Mouse (Mus musculus): ENCODE data around the gene Mtg1. TPM values are rescaled to one million over a fixed set of nuclear protein-coding genes. Genes with fewer than 3 reads are reported as not detected.
"Not testable (repeated sequence)": the region's sequence is repeated elsewhere in the genome, so short reads cannot be mapped to it uniquely, and the experiment has no call there.

The Mtg1 gene
- polyA plus RNA-seq, 1 experiment from 2014 or later = 42.9 TPM

- 86% methylated on average over 1 of the region's 1 CpGs for WGBS
- Histone ChIP-seq H3K9me3 (replicated peaks; ENCODE audit: control insufficient read depth, low read length) (no peaks in the 10 kb centered on the region), H3K4me2 (ENCODE audit: low read length) (no peak overlapping the region), H3K4me3 (ENCODE audit: low read depth, low read length) (no peak overlapping the region), H3K27me3 (replicated peaks; ENCODE audit: control insufficient read depth, insufficient read depth, low read length) (no peaks in the 10 kb centered on the region), H3K4me1 (ENCODE audit: control insufficient read depth, insufficient read depth, low read length) (no peaks in the 10 kb centered on the region), H3K36me3 (ENCODE audit: control insufficient read depth, insufficient read depth, low read length) (no peaks in the 10 kb centered on the region), H3K9ac (ENCODE audit: low read length) (no peak overlapping the region), H3K27ac (ENCODE audit: low read depth, low read length) (no peak overlapping the region)
- no peak for ATAC-seq
- no peak for DNase-seq (ENCODE audit: low spot score)
These were observed 13.0 kb upstream of the Mtg1 start for GRCm38 (mm10) chr7:140124382-140124781.

- H3K36me3 ChIP-seq (ENCODE audit: control insufficient read depth, insufficient read depth, low read length) = no peaks in the 10 kb centered on the region
- no peaks in the 10 kb centered on the region for H3K27me3 ChIP-seq (replicated peaks; ENCODE audit: control insufficient read depth, insufficient read depth, low read length)
- ATAC-seq = peak; percentile 97
- 2% methylated on average over 40 of the region's 40 CpGs for WGBS
- peak overlapping the region; percentile 82 for H3K9ac ChIP-seq (ENCODE audit: low read length)
- peak overlapping the region; percentile 82 for H3K4me2 ChIP-seq (ENCODE audit: low read length)
- DNase-seq (ENCODE audit: low spot score) = peak; percentile 90
- peak overlapping the region; percentile 67 for H3K4me3 ChIP-seq (ENCODE audit: low read depth, low read length)
- no peaks in the 10 kb centered on the region for H3K4me1 ChIP-seq (ENCODE audit: control insufficient read depth, insufficient read depth, low read length)
- no peaks in the 10 kb centered on the region for H3K9me3 ChIP-seq (replicated peaks; ENCODE audit: control insufficient read depth, low read length)
- no peak overlapping the region for H3K27ac ChIP-seq (ENCODE audit: low read depth, low read length)
These were observed 11.9 kb upstream of the Mtg1 start for GRCm38 (mm10) chr7:140125278-140126021.

GRCm38 (mm10) chr7:140126022-140126350 is 11.4 kb upstream of the Mtg1 start:
- H3K4me1 ChIP-seq (ENCODE audit: control insufficient read depth, insufficient read depth, low read length) = no peaks in the 10 kb centered on the region
- no peak for DNase-seq (ENCODE audit: low spot score)
- H3K9me3 ChIP-seq (replicated peaks; ENCODE audit: control insufficient read depth, low read length) = no peaks in the 10 kb centered on the region
- no peak overlapping the region for H3K27ac ChIP-seq (ENCODE audit: low read depth, low read length)
- H3K27me3 ChIP-seq (replicated peaks; ENCODE audit: control insufficient read depth, insufficient read depth, low read length) = no peaks in the 10 kb centered on the region
- no peak; the same call in 1 of the 2 replicates for ATAC-seq
- WGBS = 10% methylated on average over 5 of the region's 5 CpGs
- H3K9ac ChIP-seq (ENCODE audit: low read length) = peak overlapping the region; percentile 82
- peak overlapping the region; percentile 82 for H3K4me2 ChIP-seq (ENCODE audit: low read length)
- no peaks in the 10 kb centered on the region for H3K36me3 ChIP-seq (ENCODE audit: control insufficient read depth, insufficient read depth, low read length)
- H3K4me3 ChIP-seq (ENCODE audit: low read depth, low read length) = peak overlapping the region; percentile 67

GRCm38 (mm10) chr7:140126934-140127333 is 10.4 kb upstream of the Mtg1 start:
- no peak overlapping the region for H3K9ac ChIP-seq (ENCODE audit: low read length)
- WGBS = 89% methylated on average over 3 of the region's 3 CpGs
- no peaks in the 10 kb centered on the region for H3K27me3 ChIP-seq (replicated peaks; ENCODE audit: control insufficient read depth, insufficient read depth, low read length)
- H3K27ac ChIP-seq (ENCODE audit: low read depth, low read length) = no peak overlapping the region
- no peaks in the 10 kb centered on the region for H3K9me3 ChIP-seq (replicated peaks; ENCODE audit: control insufficient read depth, low read length)
- no peaks in the 10 kb centered on the region for H3K36me3 ChIP-seq (ENCODE audit: control insufficient read depth, insufficient read depth, low read length)
- no peaks in the 10 kb centered on the region for H3K4me1 ChIP-seq (ENCODE audit: control insufficient read depth, insufficient read depth, low read length)
- no peak for DNase-seq (ENCODE audit: low spot score)
- no peak overlapping the region for H3K4me2 ChIP-seq (ENCODE audit: low read length)
- no peak overlapping the region for H3K4me3 ChIP-seq (ENCODE audit: low read depth, low read length)
- no peak for ATAC-seq

- no peaks in the 10 kb centered on the region for H3K36me3 ChIP-seq (ENCODE audit: control insufficient read depth, insufficient read depth, low read length)
- no peak overlapping the region for H3K4me2 ChIP-seq (ENCODE audit: low read length)
- DNase-seq (ENCODE audit: low spot score) = no peak
- no peaks in the 10 kb centered on the region for H3K27me3 ChIP-seq (replicated peaks; ENCODE audit: control insufficient read depth, insufficient read depth, low read length)
- no peaks in the 10 kb centered on the region for H3K4me1 ChIP-seq (ENCODE audit: control insufficient read depth, insufficient read depth, low read length)
- H3K4me3 ChIP-seq (ENCODE audit: low read depth, low read length) = no peak overlapping the region
- no peak overlapping the region for H3K9ac ChIP-seq (ENCODE audit: low read length)
- H3K9me3 ChIP-seq (replicated peaks; ENCODE audit: control insufficient read depth, low read length) = no peaks in the 10 kb centered on the region
- 89% methylated on average over 2 of the region's 2 CpGs for WGBS
- ATAC-seq = no peak
- H3K27ac ChIP-seq (ENCODE audit: low read depth, low read length) = no peak overlapping the region
These were observed 9.5 kb upstream of the Mtg1 start for GRCm38 (mm10) chr7:140127911-140128310.

GRCm38 (mm10) chr7:140132184-140132583 is 5.2 kb upstream of the Mtg1 start:
- H3K9ac ChIP-seq (ENCODE audit: low read length); H3K36me3 ChIP-seq (ENCODE audit: control insufficient read depth, insufficient read depth, low read length); H3K27me3 ChIP-seq (replicated peaks; ENCODE audit: control insufficient read depth, insufficient read depth, low read length); H3K4me3 ChIP-seq (ENCODE audit: low read depth, low read length); H3K4me1 ChIP-seq (ENCODE audit: control insufficient read depth, insufficient read depth, low read length); H3K9me3 ChIP-seq (replicated peaks; ENCODE audit: control insufficient read depth, low read length); H3K27ac ChIP-seq (ENCODE audit: low read depth, low read length); ATAC-seq; H3K4me2 ChIP-seq (ENCODE audit: low read length); DNase-seq (ENCODE audit: low spot score): not testable (repeated sequence)
- 83% methylated on average over 7 of the region's 7 CpGs for WGBS

- not testable (repeated sequence) for H3K4me1 ChIP-seq (ENCODE audit: control insufficient read depth, insufficient read depth, low read length); H3K9ac ChIP-seq (ENCODE audit: low read length); H3K27ac ChIP-seq (ENCODE audit: low read depth, low read length); H3K4me3 ChIP-seq (ENCODE audit: low read depth, low read length); H3K9me3 ChIP-seq (replicated peaks; ENCODE audit: control insufficient read depth, low read length); H3K36me3 ChIP-seq (ENCODE audit: control insufficient read depth, insufficient read depth, low read length); ATAC-seq; H3K4me2 ChIP-seq (ENCODE audit: low read length); H3K27me3 ChIP-seq (replicated peaks; ENCODE audit: control insufficient read depth, insufficient read depth, low read length); DNase-seq (ENCODE audit: low spot score)
- WGBS = 90% methylated on average over 4 of the region's 7 CpGs
These were observed 3.3 kb upstream of the Mtg1 start for GRCm38 (mm10) chr7:140134033-140134432.

GRCm38 (mm10) chr7:140135106-140135770 is 2.1 kb upstream of the Mtg1 start:
- Histone ChIP-seq H3K9ac (ENCODE audit: low read length) (no peak overlapping the region), H3K36me3 (ENCODE audit: control insufficient read depth, insufficient read depth, low read length) (no peaks in the 10 kb centered on the region), H3K4me2 (ENCODE audit: low read length) (no peak overlapping the region), H3K4me3 (ENCODE audit: low read depth, low read length) (no peak overlapping the region), H3K27me3 (replicated peaks; ENCODE audit: control insufficient read depth, insufficient read depth, low read length) (no peaks in the 10 kb centered on the region), H3K4me1 (ENCODE audit: control insufficient read depth, insufficient read depth, low read length) (peaks cover 3% of the 10 kb centered on the region; the same call in 1 of the 2 replicates), H3K9me3 (replicated peaks; ENCODE audit: control insufficient read depth, low read length) (no peaks in the 10 kb centered on the region), H3K27ac (ENCODE audit: low read depth, low read length) (no peak overlapping the region)
- 90% methylated on average over 5 of the region's 5 CpGs for WGBS
- DNase-seq (ENCODE audit: low spot score) = no peak
- no peak for ATAC-seq

GRCm38 (mm10) chr7:140138021-140138310 is 602 bp downstream of the Mtg1 start:
- H3K9ac ChIP-seq (ENCODE audit: low read length) = peak overlapping the region; percentile 78
- H3K27me3 ChIP-seq (replicated peaks; ENCODE audit: control insufficient read depth, insufficient read depth, low read length) = no peaks in the 10 kb centered on the region
- no peaks in the 10 kb centered on the region for H3K36me3 ChIP-seq (ENCODE audit: control insufficient read depth, insufficient read depth, low read length)
- peak overlapping the region; percentile 73 for H3K4me2 ChIP-seq (ENCODE audit: low read length)
- peak overlapping the region; percentile 64 for H3K4me3 ChIP-seq (ENCODE audit: low read depth, low read length)
- peak overlapping the region; percentile 56; the same call in 1 of the 2 replicates for H3K27ac ChIP-seq (ENCODE audit: low read depth, low read length)
- no peak for ATAC-seq
- no peak for DNase-seq (ENCODE audit: low spot score)
- H3K9me3 ChIP-seq (replicated peaks; ENCODE audit: control insufficient read depth, low read length) = no peaks in the 10 kb centered on the region
- peaks cover 3% of the 10 kb centered on the region; the same call in 1 of the 2 replicates for H3K4me1 ChIP-seq (ENCODE audit: control insufficient read depth, insufficient read depth, low read length)
- WGBS = under 1% methylated on average over 8 of the region's 8 CpGs

Measured in forebrain, embryonic 14.5 days (tissue).